In the genomic region with DNA sequence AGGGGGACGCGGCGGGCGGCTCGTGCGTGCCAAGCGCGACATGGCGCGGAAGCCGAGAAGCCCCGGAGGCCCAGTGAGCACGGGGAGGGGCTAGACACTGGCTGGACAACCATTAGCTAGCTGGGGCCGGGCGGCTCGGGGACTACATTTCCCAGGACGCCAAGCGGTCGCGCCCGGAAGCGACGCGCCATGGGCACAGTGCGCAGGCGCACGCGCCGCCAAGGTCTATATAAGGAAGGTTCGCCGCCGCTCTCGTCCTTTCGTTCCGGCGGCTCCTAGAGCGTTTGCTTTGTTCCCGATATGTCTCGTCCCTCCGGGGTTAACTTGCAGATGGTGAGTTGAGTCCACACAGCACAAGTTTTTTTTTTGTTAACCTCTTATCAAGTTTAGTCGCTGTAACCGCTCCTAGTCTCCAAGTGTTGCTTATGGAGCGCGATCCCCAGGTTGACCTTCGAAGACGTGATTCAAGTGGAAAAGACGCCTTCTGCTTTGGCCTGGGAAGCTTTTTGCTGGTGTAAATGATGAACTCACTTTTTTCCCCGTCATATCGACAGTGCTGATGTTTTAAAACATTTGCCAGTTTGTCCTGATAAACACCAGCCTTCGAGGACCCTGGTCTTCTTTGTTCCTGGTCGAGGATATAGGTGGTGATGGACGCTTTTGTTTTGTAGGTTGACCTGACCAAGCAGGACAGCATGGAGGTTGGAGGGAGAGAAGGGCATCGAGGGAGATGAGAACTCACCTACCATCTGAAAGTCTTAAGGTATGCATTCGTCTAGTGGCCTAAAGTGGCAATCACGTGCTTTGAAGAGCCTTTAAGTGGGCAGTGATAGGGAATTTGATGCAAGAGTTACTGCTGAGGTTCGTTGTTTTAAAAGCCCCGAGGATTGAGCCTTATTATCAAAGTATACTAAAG, we compare ENCODE assay signal across 8 mouse cellular contexts. TPM values are rescaled to one million over a fixed set of nuclear protein-coding genes. Genes with fewer than 3 reads are reported as not detected.
DNase-seq lines count a peak whose midpoint lies in the region; ATAC-seq and TF ChIP-seq lines count a peak whose summit lies in the region.

TSS of gene Znfx1 (minus strand) at position 51 of the 916 bp plus-strand sequence.

- peaks cover 28% of the 10 kb centered on the region for H3K36me3 ChIP-seq in heart, embryonic 10.5 days
- H3K36me3 ChIP-seq in kidney, embryonic 15.5 days, result peaks cover 33% of the 10 kb centered on the region

- H3K9me3 ChIP-seq in heart, embryonic 10.5 days, result no peaks in the 10 kb centered on the region
- no peaks in the 10 kb centered on the region for H3K9me3 ChIP-seq in kidney, embryonic 15.5 days (replicated peaks)

- peaks cover 27% of the 10 kb centered on the region for H3K4me1 ChIP-seq in bone marrow macrophage, adult 2 months (ENCODE audit: control insufficient read depth, insufficient read depth, low read length)
- peaks cover 11% of the 10 kb centered on the region for H3K4me1 ChIP-seq in embryonic fibroblast, embryonic 13.5 days (ENCODE audit: control insufficient read depth, insufficient read depth, low read length)
- peaks cover 23% of the 10 kb centered on the region for H3K4me1 ChIP-seq in heart, embryonic 10.5 days
- H3K4me1 ChIP-seq in kidney, embryonic 15.5 days, result peaks cover 55% of the 10 kb centered on the region

- H3K4me2 ChIP-seq in kidney, embryonic 15.5 days, result peak within 1 kb of the TSS; percentile 79

- 1% methylated on average over 57 of the region's 57 CpGs for WGBS in heart, embryonic 10.5 days
- under 1% methylated on average over 57 of the region's 57 CpGs for WGBS in kidney, embryonic 15.5 days

- TF ChIP-seq CTCF in bone marrow macrophage, adult 2 months (IDR thresholded peaks at IDR 0.05; ENCODE audit: low read depth, low read length), result no peak
- no peak for TF ChIP-seq CTCF in embryonic fibroblast, embryonic 13.5 days (IDR thresholded peaks at IDR 0.05; ENCODE audit: borderline replicate concordance, insufficient read depth, low read length)

- H3K27me3 ChIP-seq in heart, embryonic 10.5 days (ENCODE audit: insufficient read depth, poor library complexity, severe bottlenecking), result no peaks in the 10 kb centered on the region
- no peaks in the 10 kb centered on the region for H3K27me3 ChIP-seq in kidney, embryonic 15.5 days

- peak within 1 kb of the TSS; percentile 91 for H3K9ac ChIP-seq in kidney, embryonic 15.5 days

- H3K4me3 ChIP-seq in bone marrow macrophage, adult 2 months (ENCODE audit: insufficient read depth, low read length), result peak within 1 kb of the TSS; percentile 90
- peak within 1 kb of the TSS; percentile 99 for H3K4me3 ChIP-seq in embryonic fibroblast, embryonic 13.5 days (ENCODE audit: insufficient read depth, low read length)
- H3K4me3 ChIP-seq in heart, embryonic 10.5 days, result peak within 1 kb of the TSS; percentile 84
- H3K4me3 ChIP-seq in kidney, embryonic 15.5 days (replicated peaks), result peak within 1 kb of the TSS; percentile 79

- H3K27ac ChIP-seq in bone marrow macrophage, adult 2 months (ENCODE audit: insufficient read depth, low read depth, low read length), result peak within 1 kb of the TSS; percentile 99
- peak within 1 kb of the TSS; percentile 97 for H3K27ac ChIP-seq in embryonic fibroblast, embryonic 13.5 days (ENCODE audit: insufficient read depth, low read length)
- peak within 1 kb of the TSS; percentile 99 for H3K27ac ChIP-seq in heart, embryonic 10.5 days
- H3K27ac ChIP-seq in kidney, embryonic 15.5 days, result peak within 1 kb of the TSS; percentile 96

- peak; percentile 98 for TF ChIP-seq POLR2A in bone marrow macrophage, adult 2 months (IDR thresholded peaks at IDR 0.05; ENCODE audit: borderline replicate concordance, low read depth, low read length)
- TF ChIP-seq POLR2A in embryonic fibroblast, embryonic 13.5 days (IDR thresholded peaks at IDR 0.05; ENCODE audit: low read depth, low read length), result peak; percentile 100

- ATAC-seq in kidney, embryonic 15.5 days (replicated peaks; ENCODE audit: low FRiP score), result peak; percentile 94
- peak; percentile 82 for ATAC-seq in monocyte, adult 5-6 weeks (replicated peaks; ENCODE audit: insufficient number of reproducible peaks, low FRiP score, low TSS enrichment, poor library complexity, severe bottlenecking)

- DNase-seq in 416B (ENCODE audit: low read depth), result peak; percentile 95
- peak; percentile 97 for DNase-seq in heart, embryonic 10.5 days (ENCODE audit: low spot score)
- peak; percentile 96 for DNase-seq in liver
- peak; percentile 97 to 100 for DNase-seq in spleen, postnatal 4 days (ENCODE audit: low spot score in 2 of 2)

RNA-seq across cellular contexts. Expression of gene Znfx1, which starts in this region (rescaled TPM):
- polyA plus RNA-seq in bone marrow macrophage, adult 2 months (2012; ENCODE audit: insufficient read depth, insufficient read length, missing spikeins), result 91.4 and 108 TPM in 2 replicates
- polyA plus RNA-seq in embryonic fibroblast, embryonic 13.5 days (2011; ENCODE audit: insufficient read length, low read depth, missing spikeins), result 23.6 and 23.8 TPM in 2 replicates
- polyA plus RNA-seq in heart, embryonic 10.5 days (2016; fragmentation: Nextera tagmentation; extraction: Ambion mirVana), result 6.5 and 7.3 TPM in 2 replicates
- polyA plus RNA-seq in kidney, embryonic 15.5 days (2015; fragmentation: Nextera tagmentation; extraction: Ambion mirVana), result 9.5 and 10.2 TPM in 2 replicates
- total RNA-seq in monocyte, adult 5-6 weeks (2017), result 25.0 to 58.3 TPM (median 29.7 TPM) in 3 replicates

Comparison
In these comparisons a context has a peak if more than half of its experiments do, and no peak if none do; other contexts are left out.
1. Peak in every context shown above with its lines: DNase-seq, ATAC-seq, H3K4me3 ChIP-seq and H3K27ac ChIP-seq.